Mouse (Mus musculus): ENCODE results near the gene Dnaaf5.

Dnaaf5 gene

GRCm38 (mm10) chr5:139149681-139150602 lies at the start of gene Dnaaf5, which contains the start of gene Prkar1b:
Gene Dnaaf5, plus strand, starts transcription at chr5:139150223.
Gene Prkar1b, minus strand, starts transcription at chr5:139150001.
- in situ Hi-C loops (cut with MboI, MseI) = no loop called here

GRCm38 (mm10) chr5:139101783-139102182 lies 48.2 kb upstream of the Dnaaf5 start:
- in situ Hi-C loops (cut with MboI, MseI) = no loop called here

- in situ Hi-C loops (cut with MboI, MseI) = no loop called here
These were observed 42.2 kb upstream of the Dnaaf5 start for GRCm38 (mm10) chr5:139107815-139108214.

GRCm38 (mm10) chr5:139110140-139110855 lies 39.7 kb upstream of the Dnaaf5 start:
- in situ Hi-C loops (cut with MboI, MseI) = no loop called here

- in situ Hi-C loops (cut with MboI, MseI) = no loop called here
These were observed 38.0 kb upstream of the Dnaaf5 start for GRCm38 (mm10) chr5:139111991-139112390.

GRCm38 (mm10) chr5:139112418-139112817 lies 37.6 kb upstream of the Dnaaf5 start:
- in situ Hi-C loops (cut with MboI, MseI) = no loop called here

- in situ Hi-C loops (cut with MboI, MseI) = no loop called here
These were observed 35.1 kb upstream of the Dnaaf5 start for GRCm38 (mm10) chr5:139114876-139115275.

GRCm38 (mm10) chr5:139115507-139115906 lies 34.5 kb upstream of the Dnaaf5 start:
- in situ Hi-C loops (cut with MboI, MseI) = no loop called here

- in situ Hi-C loops (cut with MboI, MseI) = no loop called here
These were observed 31.7 kb upstream of the Dnaaf5 start for GRCm38 (mm10) chr5:139118139-139118960.

GRCm38 (mm10) chr5:139118961-139119276 lies 31.1 kb upstream of the Dnaaf5 start:
- in situ Hi-C loops (cut with MboI, MseI) = no loop called here

GRCm38 (mm10) chr5:139125717-139126116 lies 24.3 kb upstream of the Dnaaf5 start:
- in situ Hi-C loops (cut with MboI, MseI) = no loop called here

- in situ Hi-C loops (cut with MboI, MseI) = no loop called here
These were observed 21.5 kb upstream of the Dnaaf5 start for GRCm38 (mm10) chr5:139128476-139129065.

- in situ Hi-C loops (cut with MboI, MseI) = no loop called here
These were observed 20.9 kb upstream of the Dnaaf5 start for GRCm38 (mm10) chr5:139129078-139129477.

GRCm38 (mm10) chr5:139129572-139130151 lies 20.4 kb upstream of the Dnaaf5 start:
- in situ Hi-C loops (cut with MboI, MseI) = loop anchor here (10.0 kb wide), 1 partner anchor 885 kb away; no protein-coding TSS in a partner anchor

- in situ Hi-C loops (cut with MboI, MseI) = loop anchor here (10.0 kb wide), 1 partner anchor 886 kb away; no protein-coding TSS in a partner anchor
These were observed 19.7 kb upstream of the Dnaaf5 start for GRCm38 (mm10) chr5:139130351-139130750.

- in situ Hi-C loops (cut with MboI, MseI) = loop anchor here (10.0 kb wide), 1 partner anchor 890 kb away; no protein-coding TSS in a partner anchor
These were observed 15.5 kb upstream of the Dnaaf5 start for GRCm38 (mm10) chr5:139134501-139134900.

GRCm38 (mm10) chr5:139136341-139136740 lies 13.7 kb upstream of the Dnaaf5 start:
- in situ Hi-C loops (cut with MboI, MseI) = loop anchor here (5.0 to 10.0 kb wide), 2 partner anchors 41 to 892 kb away; no protein-coding TSS in a partner anchor

GRCm38 (mm10) chr5:139137176-139137575 lies 12.8 kb upstream of the Dnaaf5 start:
- in situ Hi-C loops (cut with MboI, MseI) = loop anchor here (5.0 to 10.0 kb wide), 2 partner anchors 40 to 892 kb away; no protein-coding TSS in a partner anchor

GRCm38 (mm10) chr5:139138261-139138925 lies 11.6 kb upstream of the Dnaaf5 start:
- in situ Hi-C loops (cut with MboI, MseI) = loop anchor here (5.0 to 10.0 kb wide), 2 partner anchors 39 to 894 kb away; no protein-coding TSS in a partner anchor

- in situ Hi-C loops (cut with MboI, MseI) = loop anchor here (5.0 to 10.0 kb wide), 2 partner anchors 38 to 894 kb away; no protein-coding TSS in a partner anchor
These were observed 11.0 kb upstream of the Dnaaf5 start for GRCm38 (mm10) chr5:139138926-139139472.
